ENCODE assay signal across 7 mouse cellular contexts in genomic region chrX:59134928-59135361, GRCm38 (mm10).
DNase-seq lines count a peak whose midpoint lies in the region; ATAC-seq lines count a peak whose summit lies in the region.

No protein-coding gene starts in this region.

- H3K9me3 ChIP-seq in hindbrain, embryonic 15.5 days: no peaks in the 10 kb centered on the region
- no peaks in the 10 kb centered on the region for H3K9me3 ChIP-seq in midbrain, embryonic 15.5 days

- H3K4me1 ChIP-seq in hindbrain, embryonic 15.5 days (replicated peaks): no peaks in the 10 kb centered on the region; the same call in 1 of the 2 replicates
- H3K4me1 ChIP-seq in midbrain, embryonic 15.5 days: no peaks in the 10 kb centered on the region

- H3K36me3 ChIP-seq in hindbrain, embryonic 15.5 days: no peaks in the 10 kb centered on the region
- H3K36me3 ChIP-seq in midbrain, embryonic 15.5 days (replicated peaks): no peaks in the 10 kb centered on the region

- H3K27me3 ChIP-seq in hindbrain, embryonic 15.5 days: no peaks in the 10 kb centered on the region
- no peaks in the 10 kb centered on the region; the same call in 1 of the 2 replicates for H3K27me3 ChIP-seq in midbrain, embryonic 15.5 days (replicated peaks)

- H3K9ac ChIP-seq in hindbrain, embryonic 15.5 days: no peak overlapping the region
- H3K9ac ChIP-seq in midbrain, embryonic 15.5 days: peak overlapping the region; percentile 43; the same call in 1 of the 2 replicates

- H3K27ac ChIP-seq in hindbrain, embryonic 15.5 days (replicated peaks): peak overlapping the region; percentile 45; the same call in 1 of the 2 replicates
- H3K27ac ChIP-seq in midbrain, embryonic 15.5 days: peak overlapping the region; percentile 30; the same call in 1 of the 2 replicates

- WGBS in hindbrain, embryonic 15.5 days: 11% methylated on average over 8 of the region's 8 CpGs
- WGBS in midbrain, embryonic 15.5 days: 21% methylated on average over 8 of the region's 8 CpGs

- peak overlapping the region; percentile 58 for H3K4me3 ChIP-seq in hindbrain, embryonic 15.5 days
- peak overlapping the region; percentile 60 for H3K4me3 ChIP-seq in midbrain, embryonic 15.5 days

- peak; percentile 84; the same call in 1 of the 2 replicates for ATAC-seq in hindbrain, embryonic 15.5 days (ENCODE audit: low FRiP score, low read depth)
- ATAC-seq in midbrain, embryonic 15.5 days (replicated peaks): peak; percentile 89

- peak overlapping the region; percentile 68 for H3K4me2 ChIP-seq in hindbrain, embryonic 15.5 days
- peak overlapping the region; percentile 55 for H3K4me2 ChIP-seq in midbrain, embryonic 15.5 days

- peak; percentile 57 for DNase-seq in R1 (ENCODE audit: low read depth, low spot score)
- peak; percentile 20 to 23 for DNase-seq in cerebellum, adult 18-20 months
- DNase-seq in forelimb bud, embryonic 11.5 days (ENCODE audit: low read depth, low spot score): peak; percentile 57
- peak; percentile 32 to 33 for DNase-seq in left cerebral cortex, adult 8-10 months (ENCODE audit: low spot score in 2 of 2)
- DNase-seq in spleen, postnatal 36 days (ENCODE audit: low spot score in 2 of 2): peak; percentile 4 to 19

Comparison
In these comparisons a context has a peak if more than half of its experiments do, and no peak if none do; other contexts are left out.
1. Peak in every context shown above with its lines: DNase-seq, ATAC-seq, H3K4me3 ChIP-seq and H3K27ac ChIP-seq.